Mouse (Mus musculus): ENCODE measurements around the gene Gabarapl1. TPM values are rescaled to one million over a fixed set of nuclear protein-coding genes. Genes with fewer than 3 reads are reported as not detected.
A peak's percentile ranks its signal among the peaks of the same experiment; 100 is the strongest.

Gene Gabarapl1
- polyA plus RNA-seq, 1 experiment from 2014 or later = 46.4 TPM

DNA sequence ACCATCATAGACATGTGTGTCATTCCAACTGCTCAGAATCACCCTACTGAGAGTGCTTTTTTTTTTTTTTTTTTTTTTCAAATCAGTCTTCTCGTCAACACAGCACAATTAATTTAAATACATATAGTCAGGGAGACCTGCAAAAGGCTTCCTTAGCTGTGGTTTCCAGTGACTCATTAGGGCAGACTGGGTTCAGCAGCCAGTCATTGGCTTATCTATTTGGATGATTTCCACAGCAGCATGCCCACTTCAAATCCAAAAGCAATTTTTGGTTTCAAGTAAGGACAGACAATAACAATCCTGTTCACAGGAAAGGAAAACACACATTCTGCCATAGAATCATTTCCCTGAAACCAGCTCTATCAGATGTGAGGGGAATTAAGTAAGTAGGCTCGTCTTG is 18.6 kb upstream of the Gabarapl1 start:
- no peak overlapping the region for H3K9ac ChIP-seq (replicated peaks)
- H3K27me3 ChIP-seq = 0 out of 2 replicates have a peak, but pooled peaks cover 3% of the 10 kb centered on the region
- H3K36me3 ChIP-seq = no peaks in the 10 kb centered on the region
- no peak overlapping the region for H3K4me3 ChIP-seq (replicated peaks)
- no peak overlapping the region for H3K4me2 ChIP-seq
- no peaks in the 10 kb centered on the region for H3K9me3 ChIP-seq
- peaks cover 16% of the 10 kb centered on the region for H3K4me1 ChIP-seq (replicated peaks)
- ATAC-seq (ENCODE audit: insufficient number of reproducible peaks, insufficient read depth, low FRiP score, low TSS enrichment, low read depth) = no peak
- no peak overlapping the region for H3K27ac ChIP-seq
- 72% methylated on average over 2 of the region's 2 CpGs for WGBS

DNA sequence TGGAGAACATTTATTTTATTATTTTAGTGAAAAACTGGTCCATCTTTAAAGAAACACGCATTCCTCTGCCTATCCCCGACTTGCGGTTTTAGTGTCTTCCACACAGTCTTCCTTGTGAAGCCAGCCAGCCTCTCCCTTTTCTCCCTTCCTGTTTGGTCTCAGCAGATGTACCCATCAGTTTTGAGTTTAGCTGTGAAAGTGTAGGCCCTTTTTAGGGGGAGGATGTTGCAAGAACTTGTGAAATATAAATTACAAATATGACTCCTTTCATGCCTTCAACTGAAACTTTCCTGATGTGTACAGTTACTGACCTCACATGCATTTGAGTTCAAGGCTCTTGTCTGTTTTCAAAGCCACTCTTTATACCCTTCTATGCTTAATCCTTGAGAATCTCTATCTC is 17.9 kb upstream of the Gabarapl1 start:
- Histone ChIP-seq H3K9me3 (no peaks in the 10 kb centered on the region), H3K27ac (no peak overlapping the region), H3K36me3 (no peaks in the 10 kb centered on the region), H3K4me3 (replicated peaks) (no peak overlapping the region), H3K4me2 (no peak overlapping the region), H3K4me1 (replicated peaks) (peaks cover 16% of the 10 kb centered on the region), H3K9ac (replicated peaks) (no peak overlapping the region), H3K27me3 (0 out of 2 replicates have a peak, but pooled peaks cover 3% of the 10 kb centered on the region)
- no peak for ATAC-seq (ENCODE audit: insufficient number of reproducible peaks, insufficient read depth, low FRiP score, low TSS enrichment, low read depth)
- 98% methylated on average over 3 of the region's 3 CpGs for WGBS

DNA sequence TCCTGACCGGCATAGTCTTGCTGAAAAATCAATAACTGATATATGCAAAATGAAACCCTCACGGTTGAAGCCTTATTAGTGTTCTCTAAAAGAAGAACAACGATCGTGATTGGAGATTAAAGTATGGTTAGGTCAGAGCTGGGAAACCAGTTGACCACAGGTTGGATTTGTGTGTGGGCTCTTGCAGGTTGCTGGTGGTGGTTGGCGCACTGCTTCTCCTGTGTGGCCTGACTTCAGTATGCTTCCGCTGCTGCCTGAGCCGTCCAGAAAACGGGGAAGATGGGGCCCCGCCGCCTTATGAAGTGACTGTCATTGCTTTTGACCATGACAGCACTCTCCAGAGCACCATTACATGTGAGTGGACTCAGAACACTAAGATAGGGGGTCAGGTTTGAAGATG is 16.6 kb upstream of the Gabarapl1 start:
- WGBS = 89% methylated on average over 10 of the region's 10 CpGs
- peaks cover 16% of the 10 kb centered on the region for H3K4me1 ChIP-seq (replicated peaks)

DNA sequence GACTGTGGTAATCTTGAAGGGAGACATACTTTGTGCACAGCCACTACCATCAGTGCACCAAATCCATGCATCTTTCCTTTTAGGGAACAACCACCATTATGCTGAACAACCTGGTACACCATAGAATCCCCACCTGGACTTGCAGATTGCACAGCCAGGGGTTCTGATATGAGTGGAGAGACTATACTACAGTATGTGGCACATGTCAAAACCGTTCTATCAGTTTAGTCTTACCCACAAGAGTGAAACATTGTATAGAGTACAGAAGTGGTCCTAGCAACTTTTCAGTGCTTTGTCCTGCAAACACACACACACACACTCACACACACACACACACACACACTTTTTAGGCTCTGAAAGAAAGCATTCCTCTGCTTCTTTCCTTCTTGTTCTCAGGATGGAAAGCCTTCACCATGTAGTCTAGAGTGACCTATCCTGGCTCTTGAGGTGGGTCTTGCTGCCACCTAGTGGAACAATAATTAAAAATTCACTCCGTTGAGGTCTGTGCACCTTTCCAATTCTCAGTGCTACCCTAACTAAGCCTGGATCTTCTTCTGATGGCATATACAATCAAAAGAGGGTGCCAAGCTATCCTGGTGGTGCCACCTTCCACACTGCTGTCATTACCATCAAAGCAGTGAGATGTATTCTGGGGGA is 15.1 kb upstream of the Gabarapl1 start:
- Histone ChIP-seq H3K27ac (no peak overlapping the region), H3K4me2 (no peak overlapping the region), H3K27me3 (0 out of 2 replicates have a peak, but pooled peaks cover 3% of the 10 kb centered on the region), H3K36me3 (no peaks in the 10 kb centered on the region), H3K9ac (replicated peaks) (no peak overlapping the region), H3K4me3 (replicated peaks) (no peak overlapping the region), H3K9me3 (no peaks in the 10 kb centered on the region), H3K4me1 (replicated peaks) (peaks cover 6% of the 10 kb centered on the region)
- 44% methylated on average over 2 of the region's 2 CpGs for WGBS
- 0 out of 2 replicates have a peak, but pooled peaks have one; percentile 57 for ATAC-seq (ENCODE audit: insufficient number of reproducible peaks, insufficient read depth, low FRiP score, low TSS enrichment, low read depth)

More for the DNA sequence above, 16.6 kb upstream of the Gabarapl1 start:
- Histone ChIP-seq H3K4me3 (replicated peaks) (no peak overlapping the region), H3K36me3 (no peaks in the 10 kb centered on the region), H3K27ac (no peak overlapping the region), H3K9me3 (no peaks in the 10 kb centered on the region), H3K27me3 (0 out of 2 replicates have a peak, but pooled peaks cover 3% of the 10 kb centered on the region), H3K9ac (replicated peaks) (no peak overlapping the region), H3K4me2 (no peak overlapping the region)
- ATAC-seq (ENCODE audit: insufficient number of reproducible peaks, insufficient read depth, low FRiP score, low TSS enrichment, low read depth) = no peak

DNA sequence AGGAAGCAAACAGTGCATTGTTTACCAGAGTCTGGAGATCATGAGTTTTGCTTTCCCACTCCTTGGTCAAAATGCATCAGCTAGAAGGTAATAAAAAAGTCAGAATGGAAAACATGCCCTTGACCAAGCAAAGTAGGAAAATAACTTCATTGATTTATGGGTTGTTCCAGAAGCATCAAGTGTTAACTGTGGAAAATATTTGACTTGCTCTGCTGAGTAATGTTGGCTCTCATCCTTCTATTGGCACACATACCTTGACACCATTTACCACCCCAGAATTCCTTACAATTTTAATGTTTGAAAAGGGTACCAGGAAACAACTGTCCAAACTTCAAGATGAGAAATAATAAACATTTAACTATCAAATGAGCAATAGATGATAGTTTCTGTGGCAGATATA is 6.9 kb upstream of the Gabarapl1 start:
- no peak overlapping the region for H3K27ac ChIP-seq
- H3K4me2 ChIP-seq = no peak overlapping the region
- ATAC-seq (ENCODE audit: insufficient number of reproducible peaks, insufficient read depth, low FRiP score, low TSS enrichment, low read depth) = no peak

DNA sequence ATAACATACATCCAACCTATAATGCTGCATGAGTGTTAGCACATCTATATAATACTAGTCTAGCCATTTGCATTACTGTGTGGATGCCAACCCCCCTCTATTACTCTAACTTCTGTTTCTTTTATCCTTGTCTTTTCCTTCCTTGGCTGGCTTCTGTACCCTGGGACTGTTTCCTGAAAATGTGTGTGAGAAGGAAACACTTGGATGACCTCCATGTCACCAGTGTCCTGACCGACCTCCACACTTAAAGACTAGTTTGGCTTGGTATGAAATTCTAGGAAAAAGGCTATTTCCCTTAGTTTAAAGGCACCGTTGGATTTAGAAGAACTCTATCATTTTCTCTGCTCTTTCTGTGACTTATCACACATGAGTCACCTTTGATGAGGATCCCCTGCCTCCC is 5.5 kb upstream of the Gabarapl1 start:
- no peak overlapping the region for H3K27ac ChIP-seq
- ATAC-seq (ENCODE audit: insufficient number of reproducible peaks, insufficient read depth, low FRiP score, low TSS enrichment, low read depth) = no peak
- H3K9ac ChIP-seq (replicated peaks) = no peak overlapping the region
- no peak overlapping the region for H3K4me2 ChIP-seq
- H3K36me3 ChIP-seq = no peaks in the 10 kb centered on the region
- WGBS = 74% methylated on average over 2 of the region's 2 CpGs
- H3K27me3 ChIP-seq = no peaks in the 10 kb centered on the region
- H3K4me3 ChIP-seq (replicated peaks) = no peak overlapping the region
- H3K9me3 ChIP-seq = no peaks in the 10 kb centered on the region
- H3K4me1 ChIP-seq (replicated peaks) = peaks cover under 1% of the 10 kb centered on the region; the same call in 1 of the 2 replicates

More for the DNA sequence above, 6.9 kb upstream of the Gabarapl1 start:
- Histone ChIP-seq H3K9me3 (no peaks in the 10 kb centered on the region), H3K27me3 (no peaks in the 10 kb centered on the region), H3K9ac (replicated peaks) (no peak overlapping the region), H3K4me1 (replicated peaks) (no peaks in the 10 kb centered on the region), H3K36me3 (no peaks in the 10 kb centered on the region), H3K4me3 (replicated peaks) (no peak overlapping the region)

DNA sequence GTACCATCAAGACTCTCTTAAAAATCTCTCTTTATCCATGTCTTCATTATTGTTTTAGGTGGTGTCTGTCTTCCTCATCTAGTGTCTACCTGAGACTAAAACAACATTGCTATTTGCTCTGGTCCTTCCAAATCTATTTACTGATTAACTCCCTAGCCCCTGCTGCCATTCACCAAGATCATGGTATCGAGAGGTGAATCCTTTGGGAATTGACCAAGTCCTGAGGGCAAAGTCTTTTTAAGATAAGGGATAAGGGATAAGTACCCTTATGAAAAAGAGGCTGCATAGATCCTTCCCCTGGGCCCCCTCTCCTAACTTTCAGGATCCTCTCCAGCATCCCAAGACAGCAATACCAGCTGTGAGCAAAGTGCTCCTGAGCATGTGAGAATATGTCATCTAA is 3.4 kb upstream of the Gabarapl1 start:
- Histone ChIP-seq H3K4me3 (replicated peaks) (no peak overlapping the region), H3K36me3 (no peaks in the 10 kb centered on the region), H3K27me3 (no peaks in the 10 kb centered on the region), H3K4me2 (no peak overlapping the region), H3K9ac (replicated peaks) (no peak overlapping the region), H3K9me3 (no peaks in the 10 kb centered on the region), H3K27ac (no peak overlapping the region), H3K4me1 (replicated peaks) (peaks cover 7% of the 10 kb centered on the region)
- WGBS = 95% methylated on average over 1 of the region's 1 CpGs
- ATAC-seq (ENCODE audit: insufficient number of reproducible peaks, insufficient read depth, low FRiP score, low TSS enrichment, low read depth) = no peak

DNA sequence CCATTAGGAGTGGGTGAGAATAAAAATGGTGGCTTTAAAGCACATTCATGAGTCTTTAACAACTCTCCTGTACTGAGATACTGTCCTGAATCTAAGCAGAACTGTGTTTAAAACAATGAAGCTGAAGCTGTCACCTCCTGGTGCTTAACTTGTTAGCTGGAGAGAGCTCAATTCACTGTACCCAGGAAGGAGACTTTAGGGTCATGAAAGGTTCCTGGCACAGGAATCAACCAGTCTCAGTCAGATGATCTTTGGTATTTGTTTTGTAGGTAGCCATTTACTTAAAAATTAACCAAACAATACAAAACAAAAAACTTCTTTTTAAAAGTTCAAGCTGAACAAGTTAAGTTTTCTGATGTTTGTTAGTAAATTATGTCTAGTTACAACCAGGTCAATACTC is 2.7 kb upstream of the Gabarapl1 start:
- Histone ChIP-seq H3K9me3 (no peaks in the 10 kb centered on the region), H3K36me3 (no peaks in the 10 kb centered on the region), H3K4me3 (replicated peaks) (no peak overlapping the region), H3K9ac (replicated peaks) (no peak overlapping the region), H3K4me2 (no peak overlapping the region), H3K27ac (no peak overlapping the region), H3K27me3 (no peaks in the 10 kb centered on the region), H3K4me1 (replicated peaks) (peaks cover 13% of the 10 kb centered on the region)
- ATAC-seq (ENCODE audit: insufficient number of reproducible peaks, insufficient read depth, low FRiP score, low TSS enrichment, low read depth) = no peak

DNA sequence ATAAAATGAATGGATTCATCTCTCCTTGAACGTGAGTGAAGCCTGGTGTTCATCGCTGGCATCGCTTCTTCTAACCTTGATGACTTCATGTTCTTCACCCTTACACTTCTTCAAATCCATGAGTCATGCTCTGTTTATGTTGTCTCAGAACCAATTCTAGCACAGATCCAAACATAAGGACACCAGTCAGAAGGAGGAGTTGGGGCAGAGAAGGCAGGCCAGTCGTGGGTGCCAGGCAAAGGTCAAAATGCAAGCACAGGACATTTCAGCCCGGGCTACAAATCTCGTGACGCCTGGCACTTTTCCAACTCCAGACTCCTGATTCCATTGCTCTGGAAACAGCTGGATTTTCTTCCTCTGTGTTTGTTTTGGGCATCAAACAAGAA is 411 bp upstream of the Gabarapl1 start:
- Histone ChIP-seq H3K27ac (0 out of 2 replicates have a peak overlapping the region, but pooled peaks have one; percentile 42), H3K4me2 (peak overlapping the region; percentile 78), H3K27me3 (no peaks in the 10 kb centered on the region), H3K9ac (replicated peaks) (0 out of 2 replicates have a peak overlapping the region, but pooled peaks have one; percentile 32), H3K36me3 (peaks cover 3% of the 10 kb centered on the region; the same call in 1 of the 2 replicates), H3K4me1 (replicated peaks) (peaks cover 17% of the 10 kb centered on the region), H3K4me3 (replicated peaks) (peak overlapping the region; percentile 73), H3K9me3 (no peaks in the 10 kb centered on the region)
- ATAC-seq (ENCODE audit: insufficient number of reproducible peaks, insufficient read depth, low FRiP score, low TSS enrichment, low read depth) = peak; percentile 29; the same call in 1 of the 2 replicates
- WGBS = 33% methylated on average over 7 of the region's 7 CpGs

DNA sequence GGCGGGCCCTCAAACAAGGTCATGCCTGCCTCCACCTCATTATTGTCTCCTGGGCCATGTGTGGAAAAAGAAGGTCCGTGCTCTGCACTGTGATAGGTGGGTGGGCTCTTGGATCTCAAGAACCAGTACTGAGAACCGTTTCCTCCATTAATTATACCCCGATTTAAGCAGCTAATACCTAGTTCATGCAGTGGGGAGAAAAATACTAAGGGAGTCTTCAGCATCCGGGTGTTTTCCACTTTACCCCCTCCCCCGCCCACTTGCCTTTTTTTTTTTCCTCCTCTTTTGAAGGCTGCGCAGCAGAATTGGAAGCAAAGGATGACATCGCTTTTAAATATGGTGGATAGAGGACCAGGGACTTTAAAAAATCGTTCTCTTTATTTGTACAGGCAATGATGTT is 1.1 kb downstream of the Gabarapl1 start:
- WGBS = 20% methylated on average over 9 of the region's 9 CpGs
- peaks cover 18% of the 10 kb centered on the region for H3K36me3 ChIP-seq
- H3K4me3 ChIP-seq (replicated peaks) = peak overlapping the region; percentile 73
- H3K9ac ChIP-seq (replicated peaks) = peak overlapping the region; percentile 75
- peaks cover 17% of the 10 kb centered on the region for H3K4me1 ChIP-seq (replicated peaks)
- no peak overlapping the region for H3K27ac ChIP-seq
- no peaks in the 10 kb centered on the region for H3K9me3 ChIP-seq
- peak overlapping the region; percentile 78 for H3K4me2 ChIP-seq
- ATAC-seq (ENCODE audit: insufficient number of reproducible peaks, insufficient read depth, low FRiP score, low TSS enrichment, low read depth) = peak; percentile 45; the same call in 1 of the 2 replicates
- no peaks in the 10 kb centered on the region for H3K27me3 ChIP-seq

DNA sequence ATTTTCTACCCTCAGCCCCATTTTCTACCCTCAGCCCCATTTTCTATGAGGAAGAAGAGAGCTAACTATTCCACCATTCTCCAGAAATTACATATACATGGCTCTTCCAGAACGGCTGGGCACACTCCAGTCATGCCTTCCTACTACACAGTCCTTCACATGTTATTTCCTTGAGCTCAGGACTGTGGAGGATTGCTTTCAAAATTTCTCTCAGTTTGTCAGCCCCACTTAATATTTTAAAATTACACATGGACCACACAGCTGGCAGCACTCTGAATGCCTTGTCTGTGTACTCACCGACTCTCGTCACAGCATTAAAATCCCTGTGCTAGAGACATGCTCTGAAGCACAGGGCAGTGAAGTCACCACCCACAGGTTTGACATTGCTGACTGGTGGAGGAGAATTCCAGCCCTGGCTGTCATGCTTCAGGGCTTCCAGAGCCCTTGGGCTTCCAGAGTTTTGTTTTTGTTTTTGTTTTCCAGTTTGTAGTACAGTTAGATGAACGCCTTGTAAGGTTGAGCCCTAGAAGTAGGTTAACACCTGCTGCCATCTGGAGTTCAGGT is 1.7 kb downstream of the Gabarapl1 start:
- Histone ChIP-seq H3K36me3 (peaks cover 25% of the 10 kb centered on the region), H3K4me1 (replicated peaks) (peaks cover 17% of the 10 kb centered on the region), H3K9me3 (no peaks in the 10 kb centered on the region), H3K4me3 (replicated peaks) (peak overlapping the region; percentile 73), H3K9ac (replicated peaks) (no peak overlapping the region), H3K4me2 (peak overlapping the region; percentile 78), H3K27ac (no peak overlapping the region), H3K27me3 (no peaks in the 10 kb centered on the region)
- WGBS = 58% methylated on average over 4 of the region's 4 CpGs
- ATAC-seq (ENCODE audit: insufficient number of reproducible peaks, insufficient read depth, low FRiP score, low TSS enrichment, low read depth) = no peak

All from limb, embryonic 12.5 days (tissue).